Mouse (Mus musculus): ENCODE data around the gene Vmn1r214. TPM values are rescaled to one million over a fixed set of nuclear protein-coding genes. Genes with fewer than 3 reads are reported as not detected.

The Vmn1r214 gene
- not detected for total RNA-seq (2021)
- long read RNA-seq, experiment 1: 0 reads
- long read RNA-seq, experiment 2: 0 reads

- H3K4me3 ChIP-seq: no peak within 1 kb of the TSS
- no peak for TF ChIP-seq CTCF (conservative IDR thresholded peaks at IDR 0.05)
- no peak within 1 kb of the TSS for H3K27ac ChIP-seq
- no peak for DNase-seq (ENCODE audit: low spot score in 2 of 2)
Measured at GRCm38 (mm10) chr13:23030118-23030517, at the start of gene Vmn1r214. Gene Vmn1r214 (plus strand): TSS chr13:23030418.

GRCm38 (mm10) chr13:22990214-22990891 lies 39.9 kb upstream of the Vmn1r214 start:
- Histone ChIP-seq H3K4me3 (no peak overlapping the region), H3K27ac (no peak overlapping the region)
- DNase-seq (ENCODE audit: low spot score in 2 of 2): no peak
- TF ChIP-seq CTCF (conservative IDR thresholded peaks at IDR 0.05): no peak

GRCm38 (mm10) chr13:22992178-22992700 lies 38.0 kb upstream of the Vmn1r214 start:
- Histone ChIP-seq H3K4me3 (no peak overlapping the region), H3K27ac (no peak overlapping the region)
- DNase-seq (ENCODE audit: low spot score in 2 of 2): no peak
- no peak for TF ChIP-seq CTCF (conservative IDR thresholded peaks at IDR 0.05)

GRCm38 (mm10) chr13:22992721-22993120 lies 37.5 kb upstream of the Vmn1r214 start:
- DNase-seq (ENCODE audit: low spot score in 2 of 2): no peak
- no peak overlapping the region for H3K27ac ChIP-seq
- H3K4me3 ChIP-seq: no peak overlapping the region
- TF ChIP-seq CTCF (conservative IDR thresholded peaks at IDR 0.05): no peak

- Histone ChIP-seq H3K27ac (no peak within 1 kb of the TSS), H3K4me3 (no peak within 1 kb of the TSS)
- TF ChIP-seq CTCF (conservative IDR thresholded peaks at IDR 0.05): no peak
- no peak for DNase-seq (ENCODE audit: low spot score in 2 of 2)
Measured at GRCm38 (mm10) chr13:23007356-23007755, 22.9 kb upstream of the Vmn1r214 start, which contains the start of gene Vmn1r213. Gene Vmn1r213 (plus strand): TSS chr13:23007656.

GRCm38 (mm10) chr13:23018158-23018557 lies 12.1 kb upstream of the Vmn1r214 start:
- H3K27ac ChIP-seq: no peak overlapping the region
- H3K4me3 ChIP-seq: no peak overlapping the region
- DNase-seq (ENCODE audit: low spot score in 2 of 2): no peak
- no peak for TF ChIP-seq CTCF (conservative IDR thresholded peaks at IDR 0.05)

GRCm38 (mm10) chr13:23024812-23025211 lies 5.4 kb upstream of the Vmn1r214 start:
- H3K27ac ChIP-seq: no peak overlapping the region
- DNase-seq (ENCODE audit: low spot score in 2 of 2): no peak
- TF ChIP-seq CTCF (conservative IDR thresholded peaks at IDR 0.05): no peak
- no peak overlapping the region for H3K4me3 ChIP-seq

- H3K27ac ChIP-seq: no peak overlapping the region
- no peak for DNase-seq (ENCODE audit: low spot score in 2 of 2)
- TF ChIP-seq CTCF (conservative IDR thresholded peaks at IDR 0.05): peak; percentile 54
- H3K4me3 ChIP-seq: no peak overlapping the region
Measured at GRCm38 (mm10) chr13:23057778-23058177, 27.6 kb downstream of the Vmn1r214 start.

- TF ChIP-seq CTCF (conservative IDR thresholded peaks at IDR 0.05): no peak
- no peak within 1 kb of the TSS for H3K27ac ChIP-seq
- no peak within 1 kb of the TSS for H3K4me3 ChIP-seq
- DNase-seq (ENCODE audit: low spot score in 2 of 2): no peak
Measured at GRCm38 (mm10) chr13:23067725-23068124, 37.5 kb downstream of the Vmn1r214 start, which contains the start of gene Vmn1r215. Gene Vmn1r215 (plus strand): TSS chr13:23068025.

- DNase-seq (ENCODE audit: low spot score in 2 of 2): no peak
- Histone ChIP-seq H3K4me3 (no peak overlapping the region), H3K27ac (no peak overlapping the region)
- TF ChIP-seq CTCF (conservative IDR thresholded peaks at IDR 0.05): no peak
Measured at GRCm38 (mm10) chr13:23069312-23069711, 39.1 kb downstream of the Vmn1r214 start.

Other genes starting within 250 kb of the Vmn1r214 start
- gene Vmn1r209, start 220.7 kb upstream of the Vmn1r214 start, total RNA-seq (2021): not detected
- not detected for gene Vmn1r210, start 199.1 kb upstream of the Vmn1r214 start, total RNA-seq (2021)
- not detected for gene Vmn1r211, start 172.9 kb upstream of the Vmn1r214 start, total RNA-seq (2021)
- gene Vmn1r212, start 146.2 kb upstream of the Vmn1r214 start, total RNA-seq (2021): not detected
- not detected for gene Vmn1r213, start 22.8 kb upstream of the Vmn1r214 start, total RNA-seq (2021)
- not detected for gene Vmn1r215, start 37.6 kb downstream of the Vmn1r214 start, total RNA-seq (2021)
- not detected for gene Vmn1r217, start 87.8 kb downstream of the Vmn1r214 start, total RNA-seq (2021)
- not detected for gene Vmn1r218, start 102.7 kb downstream of the Vmn1r214 start, total RNA-seq (2021)
- not detected for gene Vmn1r219, start 128.9 kb downstream of the Vmn1r214 start, total RNA-seq (2021)
- gene Vmn1r220, start 157.6 kb downstream of the Vmn1r214 start, total RNA-seq (2021): not detected
- gene Vmn1r221, start 183.7 kb downstream of the Vmn1r214 start, total RNA-seq (2021): not detected
- not detected for gene Vmn1r222, start 205.5 kb downstream of the Vmn1r214 start, total RNA-seq (2021)
- not detected for gene Vmn1r223, start 216.7 kb downstream of the Vmn1r214 start, total RNA-seq (2021)

Data from layer of hippocampus, adult 2 months (tissue).